Mouse (Mus musculus) megakaryocyte, embryonic 14.5 days (primary cell): ENCODE results near the gene Kcnk4. TPM values are rescaled to one million over a fixed set of nuclear protein-coding genes. Genes with fewer than 3 reads are reported as not detected.

Source experiments
- H3K27me3 ChIP-seq: replicated peaks from 2 replicates; pipeline ENCODE3; 2012; ENCODE audit warnings: inconsistent platforms
- H3K36me3 ChIP-seq: replicated peaks from 2 replicates; pipeline ENCODE3; 2012; ENCODE audit warnings: low read length, inconsistent platforms, mixed read lengths
- H3K4me1 ChIP-seq: 2 replicates; pipeline ENCODE4 v1.6.1; 2012; ENCODE audit warnings: inconsistent platforms
- H3K4me3 ChIP-seq: replicated peaks from 2 replicates; pipeline ENCODE3; 2012; ENCODE audit warnings: moderate library complexity, mild to moderate bottlenecking, inconsistent platforms
- H3K9me3 ChIP-seq: 2 replicates; pipeline ENCODE4 v1.6.1; 2012; ENCODE audit warnings: inconsistent platforms
- FLI1 ChIP-seq: IDR thresholded peaks from 2 replicates; pipeline ENCODE4 v1.6.1; 2012; ENCODE audit warnings: low read length, inconsistent platforms, mixed read lengths
- GATA1 ChIP-seq: IDR thresholded peaks from 3 replicates; pipeline ENCODE4 v1.6.1; 2012; ENCODE audit warnings: mixed read lengths, low read length, inconsistent platforms, borderline replicate concordance
- polyA plus RNA-seq: library from polyadenylated mRNA; stranded (reverse); fragments of >175 nt; gene quantifications from 2 replicates; pipeline ENCODE4 v1.2.3, GENCODE M21; 2012; ENCODE audit warnings: low replicate concordance; ENCODE audit not compliant: insufficient read depth

The Kcnk4 gene
- polyA plus RNA-seq, 1 experiment = 0.08 TPM

DNA sequence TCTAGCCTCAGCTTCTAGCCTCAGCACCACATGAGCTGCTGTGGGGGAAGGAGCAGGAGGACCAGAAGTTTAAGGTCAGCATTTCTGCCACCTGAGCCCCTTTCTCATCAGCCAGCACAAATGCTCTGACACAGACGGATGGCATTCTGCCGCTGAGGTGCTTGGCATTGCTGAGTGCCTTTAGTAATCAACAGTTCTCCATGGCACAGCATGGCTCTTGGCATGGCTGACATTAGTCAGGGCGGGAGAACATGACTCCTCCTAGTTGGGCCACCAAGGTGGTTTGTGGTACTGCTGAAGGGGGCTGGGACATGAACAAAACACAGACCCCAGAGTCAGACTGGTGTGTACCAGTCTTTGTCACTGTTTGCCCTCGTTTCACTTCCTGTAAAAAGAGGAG, 13.9 kb upstream of the Kcnk4 start:
- Histone ChIP-seq H3K9me3 (no peaks in the 10 kb centered on the region), H3K27me3 (no peaks in the 10 kb centered on the region), H3K4me3 (no peak overlapping the region), H3K36me3 (peaks cover 64% of the 10 kb centered on the region), H3K4me1 (peaks cover 74% of the 10 kb centered on the region)
- TF ChIP-seq GATA1 (no peak), FLI1 (no peak)

DNA sequence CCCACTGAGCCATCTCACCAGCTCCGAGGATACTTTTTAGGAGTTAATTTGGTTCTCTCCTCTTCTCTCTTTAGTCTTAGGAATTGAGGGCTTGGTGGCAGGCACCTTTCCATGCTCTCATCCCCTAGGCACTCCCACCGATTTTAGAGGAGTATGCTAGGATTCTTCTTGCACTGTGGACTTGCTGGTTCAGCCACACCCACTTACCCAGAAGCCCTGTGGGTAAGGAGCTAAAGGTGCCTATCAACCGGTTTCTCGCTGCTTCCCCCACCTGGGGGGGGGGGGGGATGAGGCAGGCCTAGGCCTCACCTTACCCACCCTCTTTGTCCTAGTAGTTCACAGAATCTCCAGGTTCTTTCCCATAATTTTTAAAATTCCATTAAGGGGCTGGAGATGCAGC, 13.4 kb upstream of the Kcnk4 start:
- no peak for TF ChIP-seq GATA1
- TF ChIP-seq FLI1 = no peak
- peaks cover 59% of the 10 kb centered on the region for H3K36me3 ChIP-seq
- no peak overlapping the region for H3K4me3 ChIP-seq
- H3K4me1 ChIP-seq = peaks cover 74% of the 10 kb centered on the region
- H3K9me3 ChIP-seq = no peaks in the 10 kb centered on the region
- H3K27me3 ChIP-seq = no peaks in the 10 kb centered on the region

DNA sequence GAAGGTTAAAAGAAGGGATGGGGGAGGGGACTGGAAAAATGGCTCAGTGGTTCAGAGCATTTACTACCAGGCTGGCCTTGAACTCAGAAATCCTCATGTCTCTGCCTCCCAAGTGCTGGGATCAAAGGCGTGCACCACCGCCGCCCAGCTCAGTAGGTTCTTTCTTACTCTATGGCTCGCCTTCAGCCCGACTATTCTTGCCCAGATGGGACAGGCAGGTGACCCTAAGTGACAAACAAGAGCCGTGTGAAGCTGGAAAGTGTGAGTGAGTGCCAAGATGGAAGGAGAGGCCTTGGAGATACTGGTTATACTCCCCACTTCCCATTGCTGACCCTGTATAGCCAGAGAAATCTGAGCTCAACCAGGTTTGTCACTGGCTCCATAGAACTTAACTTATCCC, 9.4 kb upstream of the Kcnk4 start:
- TF ChIP-seq GATA1 = no peak
- no peak for TF ChIP-seq FLI1
- Histone ChIP-seq H3K27me3 (no peaks in the 10 kb centered on the region), H3K9me3 (no peaks in the 10 kb centered on the region), H3K4me1 (peaks cover 68% of the 10 kb centered on the region), H3K4me3 (no peak overlapping the region), H3K36me3 (peaks cover 58% of the 10 kb centered on the region)

DNA sequence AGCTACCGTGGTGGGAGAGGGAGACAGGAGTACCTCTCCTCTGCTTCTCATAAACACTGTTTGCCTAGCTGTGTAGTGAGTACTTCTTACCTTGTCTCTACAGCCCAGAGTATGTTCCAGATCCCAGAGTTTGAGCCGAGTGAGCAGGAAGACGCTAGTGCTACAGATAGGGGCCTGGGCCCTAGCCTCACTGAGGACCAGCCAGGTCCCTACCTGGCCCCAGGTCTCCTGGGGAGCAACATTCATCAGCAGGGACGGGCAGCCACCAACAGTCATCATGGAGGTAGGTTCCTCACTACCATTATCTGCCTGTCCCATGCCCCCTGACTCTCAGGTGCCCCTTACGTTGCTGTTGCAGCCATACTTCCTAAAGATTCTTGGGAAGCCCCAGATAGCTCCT, 8.4 kb upstream of the Kcnk4 start:
- no peaks in the 10 kb centered on the region for H3K9me3 ChIP-seq
- peaks cover 64% of the 10 kb centered on the region for H3K4me1 ChIP-seq
- H3K36me3 ChIP-seq = peaks cover 58% of the 10 kb centered on the region
- TF ChIP-seq FLI1 = no peak
- no peak for TF ChIP-seq GATA1
- H3K4me3 ChIP-seq = peak overlapping the region; percentile 98
- H3K27me3 ChIP-seq = no peaks in the 10 kb centered on the region

DNA sequence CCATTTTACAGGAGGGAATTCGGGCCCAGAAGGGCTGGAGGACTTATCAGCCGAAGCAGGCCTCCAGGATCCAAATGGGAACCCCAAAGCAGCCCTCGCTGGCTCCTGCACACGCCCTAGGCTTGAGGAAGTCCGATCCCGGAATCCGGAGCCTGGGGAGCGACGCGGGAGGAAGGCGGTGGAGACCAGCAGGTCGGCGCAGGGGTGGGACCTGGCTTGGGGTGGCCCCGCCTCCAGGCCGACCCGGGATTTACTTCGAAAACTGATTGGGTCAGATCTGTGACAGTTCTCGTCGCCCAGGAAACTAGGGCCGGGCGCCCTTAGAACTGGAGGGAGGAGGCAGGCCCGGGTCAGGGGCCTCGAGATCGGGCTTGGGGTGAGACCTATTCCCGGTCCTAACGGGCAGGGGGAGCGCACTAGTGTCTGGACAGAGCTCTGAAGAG, 8.0 kb upstream of the Kcnk4 start, which contains the start of gene Gpr137:
Gene Gpr137 (minus strand): TSS at position 232 of the 443 bp plus-strand sequence.
- Histone ChIP-seq H3K4me1 (peaks cover 65% of the 10 kb centered on the region), H3K4me3 (peak within 1 kb of the TSS; percentile 98), H3K36me3 (peaks cover 59% of the 10 kb centered on the region), H3K9me3 (no peaks in the 10 kb centered on the region), H3K27me3 (no peaks in the 10 kb centered on the region)
- TF ChIP-seq GATA1 (no peak), FLI1 (no peak)

DNA sequence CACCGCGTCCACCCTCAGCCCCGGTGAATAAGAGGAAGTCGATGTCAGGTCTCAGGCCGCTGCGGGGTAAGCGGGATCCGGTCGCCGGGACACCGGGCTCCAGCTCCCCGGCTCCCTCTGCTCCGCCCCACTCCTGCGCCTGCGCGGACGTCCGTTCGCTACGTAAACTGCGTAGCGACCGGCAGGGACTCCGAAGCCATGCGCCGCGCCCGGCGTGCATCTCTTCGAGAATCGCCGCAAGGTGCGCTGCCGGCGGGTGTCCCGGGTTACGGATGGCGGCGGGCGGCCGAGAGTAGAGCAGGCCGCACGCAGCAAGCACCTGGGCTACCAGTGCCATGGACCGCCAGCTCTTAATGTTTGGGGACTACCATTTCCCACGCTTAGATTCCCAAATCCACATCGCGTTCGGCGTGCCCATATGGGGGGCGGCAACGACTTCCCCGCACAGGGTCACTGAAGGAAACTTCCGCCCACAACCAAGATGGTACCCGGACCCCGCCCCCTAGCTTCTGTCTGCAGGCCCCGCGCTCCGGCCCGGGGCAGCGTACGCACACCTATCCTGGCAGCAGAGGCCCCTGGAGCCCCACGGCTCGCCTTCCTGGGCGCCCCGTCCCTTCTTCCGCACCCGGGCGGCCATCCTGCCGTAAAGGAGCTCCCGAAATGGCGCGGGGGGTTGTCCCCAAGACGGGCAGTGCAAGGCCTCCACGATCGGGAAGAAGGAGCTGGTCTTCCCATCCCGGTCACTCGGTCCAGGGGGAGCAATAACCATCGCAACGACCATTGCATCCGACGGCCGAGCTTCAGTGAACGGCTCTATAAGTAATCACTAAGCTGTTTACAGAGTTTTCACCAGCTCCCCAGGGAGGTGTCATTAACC, 7.3 kb upstream of the Kcnk4 start, which contains the start of gene Bad:
Gene Bad (plus strand): TSS at position 490 of the 877 bp plus-strand sequence.
- Histone ChIP-seq H3K4me1 (peaks cover 63% of the 10 kb centered on the region), H3K4me3 (peak within 1 kb of the TSS; percentile 98), H3K36me3 (peaks cover 52% of the 10 kb centered on the region), H3K9me3 (no peaks in the 10 kb centered on the region), H3K27me3 (no peaks in the 10 kb centered on the region)
- no peak for TF ChIP-seq FLI1
- no peak for TF ChIP-seq GATA1

DNA sequence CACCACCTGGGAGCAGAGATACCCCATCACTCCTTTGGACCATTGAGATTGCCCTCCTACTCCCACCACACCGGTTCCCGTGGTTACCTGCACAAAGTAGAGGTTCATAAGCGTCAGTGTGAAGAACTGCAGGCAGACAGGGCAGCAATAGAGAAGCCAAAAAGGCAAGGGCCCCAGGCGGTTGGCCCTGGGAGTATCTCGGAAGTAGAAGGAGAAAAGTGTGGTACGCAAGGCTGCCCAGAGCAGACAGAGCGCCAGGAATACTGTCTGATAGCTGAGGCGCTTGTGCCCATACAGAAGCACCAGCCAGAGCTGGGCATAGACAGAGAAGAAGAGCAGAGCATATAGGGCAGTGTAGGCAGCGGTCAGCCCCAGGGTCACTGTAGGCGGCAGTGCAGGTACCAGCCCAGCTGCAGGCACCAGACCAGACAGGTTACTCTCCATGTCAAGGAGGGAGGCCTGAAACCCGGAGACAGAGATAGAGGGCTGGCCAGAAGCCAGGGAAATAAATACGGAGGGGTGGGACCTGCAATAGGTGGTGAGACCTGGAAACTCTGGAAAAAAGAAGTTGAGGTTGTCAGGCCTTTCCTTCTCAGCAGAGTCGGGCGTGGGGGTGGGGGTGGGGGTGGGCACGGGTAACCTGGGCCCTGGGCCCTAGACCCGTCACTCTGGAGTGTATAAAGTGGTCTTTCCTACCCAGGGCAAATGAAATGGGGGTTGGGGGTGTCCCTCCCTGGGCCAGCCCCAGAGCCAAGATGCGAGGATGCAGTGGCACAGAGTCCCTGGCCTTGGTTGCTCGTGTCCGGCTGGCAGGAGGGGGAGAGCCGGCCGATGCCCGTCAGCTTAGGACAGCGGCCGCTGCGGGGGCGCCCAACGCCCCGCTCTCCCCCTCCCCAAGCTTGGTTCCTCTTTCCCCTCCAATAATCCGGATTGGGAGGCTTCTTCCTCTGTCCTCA, 6.4 kb upstream of the Kcnk4 start:
- H3K9me3 ChIP-seq = no peaks in the 10 kb centered on the region
- peaks cover 56% of the 10 kb centered on the region for H3K4me1 ChIP-seq
- H3K4me3 ChIP-seq = peak overlapping the region; percentile 98
- H3K36me3 ChIP-seq = peaks cover 43% of the 10 kb centered on the region
- TF ChIP-seq FLI1 (no peak), GATA1 (no peak)
- peaks cover 6% of the 10 kb centered on the region for H3K27me3 ChIP-seq

DNA sequence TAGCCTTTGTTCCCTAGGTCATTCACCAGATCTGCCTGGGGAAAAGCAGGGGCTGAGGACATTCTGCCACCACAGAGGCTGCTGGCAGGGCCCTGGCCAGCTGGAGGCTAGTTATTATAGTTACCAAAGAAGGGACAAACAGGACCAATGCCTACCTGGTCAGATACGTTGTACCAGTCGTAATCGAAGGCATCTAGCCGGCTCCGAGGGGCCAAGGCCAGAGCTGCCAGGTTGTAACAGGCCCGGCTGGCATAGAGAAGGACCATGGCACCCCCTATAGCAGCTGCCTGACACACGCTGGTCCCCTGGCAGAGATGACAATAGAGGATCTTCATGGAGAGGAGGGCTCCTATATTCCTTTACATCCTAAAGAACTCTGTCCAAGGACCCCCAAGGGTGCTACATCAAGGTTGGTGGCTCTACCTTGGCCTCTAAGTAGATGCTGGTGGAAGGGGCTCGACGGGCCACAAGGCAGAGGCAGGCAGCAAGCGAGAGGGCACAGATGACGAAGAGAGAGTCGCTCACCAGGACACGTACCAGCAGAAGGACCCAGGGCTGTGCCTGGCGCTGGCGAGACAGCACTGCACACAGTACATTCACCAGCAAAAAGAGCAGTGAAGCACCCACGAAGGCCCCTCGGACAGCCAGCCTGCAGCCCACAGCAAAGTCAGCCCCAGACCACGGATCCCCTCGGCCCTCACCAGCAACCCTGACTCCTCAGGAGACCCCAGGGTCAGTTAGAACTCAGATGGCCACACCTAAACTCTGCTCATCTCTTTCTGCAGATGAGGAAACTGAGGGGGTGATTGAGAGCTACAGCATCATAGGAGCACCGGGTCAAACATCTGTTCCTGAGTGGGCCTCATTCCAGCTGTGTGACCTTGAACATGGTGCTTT, 5.0 kb upstream of the Kcnk4 start:
- H3K27me3 ChIP-seq = peaks cover 18% of the 10 kb centered on the region
- H3K36me3 ChIP-seq = peaks cover 35% of the 10 kb centered on the region
- TF ChIP-seq GATA1 (no peak), FLI1 (no peak)
- no peaks in the 10 kb centered on the region for H3K9me3 ChIP-seq
- H3K4me3 ChIP-seq = peak overlapping the region; percentile 50
- peaks cover 49% of the 10 kb centered on the region for H3K4me1 ChIP-seq
